Mouse (Mus musculus): Measurements from ENCODE around the gene Syn2. TPM values are rescaled to one million over a fixed set of nuclear protein-coding genes. Genes with fewer than 3 reads are reported as not detected.

The Syn2 gene
- total and polyA plus RNA-seq, 3 experiments = 0.59 to 1.6 (median 1.2) TPM

DNA sequence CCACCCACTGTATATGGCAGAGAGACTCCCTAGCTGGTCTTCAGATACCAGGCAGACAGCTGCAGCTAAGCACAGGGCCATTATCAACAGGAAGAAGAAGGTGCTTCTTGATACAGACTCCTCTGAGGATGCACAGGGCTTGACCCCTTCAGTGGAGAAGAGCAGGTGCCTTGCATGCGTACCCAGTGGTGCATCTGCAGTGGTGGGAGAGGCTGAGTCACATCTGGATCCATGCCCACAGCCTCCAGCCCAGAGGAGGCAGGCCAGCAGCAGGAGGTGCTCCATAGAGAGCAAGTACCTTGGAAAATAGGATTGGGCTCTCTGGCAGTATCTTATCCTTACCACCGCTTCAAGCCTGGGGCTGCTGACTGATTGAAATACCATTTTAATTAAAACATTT is 159.2 kb downstream of the Syn2 start:
- Histone ChIP-seq H3K9ac (ENCODE audit: insufficient read depth, low read depth) (no peak overlapping the region), H3K4me1 (ENCODE audit: control insufficient read depth in 1 of 2, insufficient read depth in 2 of 2) (peaks cover 5 to 23% of the 10 kb centered on the region in 2 experiments), H3K36me3 (replicated peaks in 1 of 2; ENCODE audit: control insufficient read depth in 1 of 2, insufficient read depth in 1 of 2, low read length in 1 of 2) (no peaks in the 10 kb centered on the region), H3K4me2 (ENCODE audit: insufficient read depth, low read depth, poor library complexity, severe bottlenecking) (no peak overlapping the region), H3K79me2 (replicated peaks; ENCODE audit: control insufficient read depth, extremely low read depth, insufficient read depth, poor library complexity, severe bottlenecking) (no peaks in the 10 kb centered on the region), H3K27me3 (replicated peaks) (no peaks in the 10 kb centered on the region), H3K9me3 (replicated peaks; ENCODE audit: low read length) (peaks cover 3% of the 10 kb centered on the region), H3K27ac (ENCODE audit: insufficient read depth, low read depth) (no peak overlapping the region), H3K4me3 (replicated peaks in 1 of 3; ENCODE audit: low read depth in 2 of 3, low read length in 2 of 3, poor library complexity in 1 of 3) (no peak overlapping the region)
- dilution Hi-C loops (cut with MboI; ENCODE audit: extremely low pct_ligation_motif_present, extremely low pct_unique_long_range_greater_than_20kb, low sequenced_read_pairs) (no loop called here), in situ Hi-C loops (cut with MboI; ENCODE audit: low pct_ligation_motif_present, low pct_unique_long_range_greater_than_20kb, low sequenced_read_pairs) (no loop called here)
- TF ChIP-seq KAT2A (IDR thresholded peaks at IDR 0.05; ENCODE audit: insufficient replicate concordance, low read length) = no peak
- TF ChIP-seq HCFC1 (IDR thresholded peaks at IDR 0.05; ENCODE audit: low read depth, low read length) = no peak
- no peak for TF ChIP-seq POLR2AphosphoS2 (IDR thresholded peaks at IDR 0.05; ENCODE audit: low read depth, low read length)
- TF ChIP-seq TBP (conservative IDR thresholded peaks at IDR 0.05; ENCODE audit: low read depth, low read length) = no peak
- no peak for TF ChIP-seq JUN (IDR thresholded peaks at IDR 0.05; ENCODE audit: insufficient read depth, low read depth, low read length)
- no peak for DNase-seq (ENCODE audit: extremely low read depth)

- H3K9me3 ChIP-seq (replicated peaks; ENCODE audit: low read length) = peaks cover 6% of the 10 kb centered on the region
- dilution Hi-C loops (cut with MboI; ENCODE audit: extremely low pct_ligation_motif_present, extremely low pct_unique_long_range_greater_than_20kb, low sequenced_read_pairs) = no loop called here
- no peak overlapping the region for H3K27ac ChIP-seq (ENCODE audit: insufficient read depth, low read depth)
- TF ChIP-seq USF2 (conservative IDR thresholded peaks at IDR 0.05; ENCODE audit: low read depth, low read length) = no peak
- TF ChIP-seq ZNF384 (IDR thresholded peaks at IDR 0.05; ENCODE audit: low read depth, low read length) = no peak
- TF ChIP-seq EP300 (IDR thresholded peaks at IDR 0.05; ENCODE audit: low read length) = peak; percentile 77
- TF ChIP-seq ELF1 (IDR thresholded peaks at IDR 0.05; ENCODE audit: low read depth, low read length) = peak; percentile 20; the same call in 1 of the 2 replicates
- TF ChIP-seq CHD1 (IDR thresholded peaks at IDR 0.05; ENCODE audit: low read depth, low read length) = no peak
- peak; percentile 79 for TF ChIP-seq IRF4 (IDR thresholded peaks at IDR 0.05; ENCODE audit: low read depth, low read length)
- DNase-seq (ENCODE audit: extremely low read depth) = no peak
- in situ Hi-C loops (cut with MboI; ENCODE audit: low pct_ligation_motif_present, low pct_unique_long_range_greater_than_20kb, low sequenced_read_pairs) = no loop called here
- H3K4me1 ChIP-seq (ENCODE audit: control insufficient read depth in 1 of 2, insufficient read depth in 2 of 2) = peaks cover 7 to 33% of the 10 kb centered on the region in 2 experiments; a peak in 3 of 4 replicates
- H3K36me3 ChIP-seq (replicated peaks in 1 of 2; ENCODE audit: control insufficient read depth in 1 of 2, insufficient read depth in 1 of 2, low read length in 1 of 2) = no peaks in the 10 kb centered on the region
- H3K27me3 ChIP-seq (replicated peaks) = no peaks in the 10 kb centered on the region
- no peaks in the 10 kb centered on the region for H3K79me2 ChIP-seq (replicated peaks; ENCODE audit: control insufficient read depth, extremely low read depth, insufficient read depth, poor library complexity, severe bottlenecking)
- H3K4me2 ChIP-seq (ENCODE audit: insufficient read depth, low read depth, poor library complexity, severe bottlenecking) = no peak overlapping the region
- no peak overlapping the region for H3K9ac ChIP-seq (ENCODE audit: insufficient read depth, low read depth)
- H3K4me3 ChIP-seq (replicated peaks in 1 of 3; ENCODE audit: low read depth in 2 of 3, low read length in 2 of 3, poor library complexity in 1 of 3) = no peak overlapping the region
Observed at GRCm38 (mm10) chr6:115307134-115307533, 172.4 kb downstream of the Syn2 start.

- in situ Hi-C loops (cut with MboI; ENCODE audit: low pct_ligation_motif_present, low pct_unique_long_range_greater_than_20kb, low sequenced_read_pairs) = no loop called here
- no peak for DNase-seq (ENCODE audit: extremely low read depth)
- TF ChIP-seq CHD2 (IDR thresholded peaks at IDR 0.05; ENCODE audit: low read length) = no peak
- TF ChIP-seq IRF4 (IDR thresholded peaks at IDR 0.05; ENCODE audit: low read depth, low read length) = no peak
- TF ChIP-seq ELF1 (IDR thresholded peaks at IDR 0.05; ENCODE audit: low read depth, low read length) = no peak
- no peak for TF ChIP-seq PAX5 (IDR thresholded peaks at IDR 0.05; ENCODE audit: low read length)
- TF ChIP-seq E2F4 (IDR thresholded peaks at IDR 0.05; ENCODE audit: insufficient replicate concordance, low read depth, low read length) = no peak
- no peak for TF ChIP-seq CHD1 (IDR thresholded peaks at IDR 0.05; ENCODE audit: low read depth, low read length)
- no peak for TF ChIP-seq NELFE (IDR thresholded peaks at IDR 0.05; ENCODE audit: low read depth, low read length)
- no peak for TF ChIP-seq RAD21 (IDR thresholded peaks at IDR 0.05; ENCODE audit: low read depth, low read length)
- TF ChIP-seq ZNF384 (IDR thresholded peaks at IDR 0.05; ENCODE audit: low read depth, low read length) = no peak; the same call in 1 of the 2 replicates
- TF ChIP-seq EP300 (IDR thresholded peaks at IDR 0.05; ENCODE audit: low read length) = no peak
- no peak for TF ChIP-seq CTCF (conservative IDR thresholded peaks at IDR 0.05 in 1 of 2, IDR thresholded peaks at IDR 0.05 in 1 of 2; ENCODE audit: low read depth in 2 of 2, low read length in 2 of 2)
- no peak for TF ChIP-seq ZKSCAN1 (IDR thresholded peaks at IDR 0.05; ENCODE audit: borderline replicate concordance, low read depth, low read length)
- TF ChIP-seq BHLHE40 (IDR thresholded peaks at IDR 0.05; ENCODE audit: low read depth, low read length) = no peak
- no peak for TF ChIP-seq UBTF (IDR thresholded peaks at IDR 0.05; ENCODE audit: low read depth, low read length)
- no peak for TF ChIP-seq USF2 (conservative IDR thresholded peaks at IDR 0.05; ENCODE audit: low read depth, low read length)
- TF ChIP-seq NRF1 (IDR thresholded peaks at IDR 0.05; ENCODE audit: low read depth, low read length) = no peak
- no peak for TF ChIP-seq JUND (conservative IDR thresholded peaks at IDR 0.05; ENCODE audit: low read depth, low read length)
- TF ChIP-seq GABPA (IDR thresholded peaks at IDR 0.05; ENCODE audit: insufficient replicate concordance, low read depth, low read length) = no peak
- TF ChIP-seq JUN (IDR thresholded peaks at IDR 0.05; ENCODE audit: insufficient read depth, low read depth, low read length) = no peak
- no peak for TF ChIP-seq USF1 (IDR thresholded peaks at IDR 0.05; ENCODE audit: low read depth, low read length)
- Histone ChIP-seq H3K27me3 (replicated peaks) (no peaks in the 10 kb centered on the region), H3K4me3 (replicated peaks in 1 of 3; ENCODE audit: low read depth in 2 of 3, low read length in 2 of 3, poor library complexity in 1 of 3) (no peak overlapping the region), H3K4me2 (ENCODE audit: insufficient read depth, low read depth, poor library complexity, severe bottlenecking) (0 out of 2 replicates have a peak overlapping the region, but pooled peaks have one; percentile 25), H3K79me2 (replicated peaks; ENCODE audit: control insufficient read depth, extremely low read depth, insufficient read depth, poor library complexity, severe bottlenecking) (no peaks in the 10 kb centered on the region), H3K9ac (ENCODE audit: insufficient read depth, low read depth) (no peak overlapping the region), H3K4me1 (ENCODE audit: control insufficient read depth in 1 of 2, insufficient read depth in 2 of 2) (peaks cover 11 to 56% of the 10 kb centered on the region in 2 experiments), H3K9me3 (replicated peaks; ENCODE audit: low read length) (no peaks in the 10 kb centered on the region), H3K27ac (ENCODE audit: insufficient read depth, low read depth) (no peak overlapping the region), H3K36me3 (replicated peaks in 1 of 2; ENCODE audit: control insufficient read depth in 1 of 2, insufficient read depth in 1 of 2, low read length in 1 of 2) (no peaks in the 10 kb centered on the region)
- dilution Hi-C loops (cut with MboI; ENCODE audit: extremely low pct_ligation_motif_present, extremely low pct_unique_long_range_greater_than_20kb, low sequenced_read_pairs) = no loop called here
Observed at GRCm38 (mm10) chr6:115312780-115313179, 178.1 kb downstream of the Syn2 start.
